Comparison of ENCODE assay signal across 8 mouse cellular contexts in the genomic region with DNA sequence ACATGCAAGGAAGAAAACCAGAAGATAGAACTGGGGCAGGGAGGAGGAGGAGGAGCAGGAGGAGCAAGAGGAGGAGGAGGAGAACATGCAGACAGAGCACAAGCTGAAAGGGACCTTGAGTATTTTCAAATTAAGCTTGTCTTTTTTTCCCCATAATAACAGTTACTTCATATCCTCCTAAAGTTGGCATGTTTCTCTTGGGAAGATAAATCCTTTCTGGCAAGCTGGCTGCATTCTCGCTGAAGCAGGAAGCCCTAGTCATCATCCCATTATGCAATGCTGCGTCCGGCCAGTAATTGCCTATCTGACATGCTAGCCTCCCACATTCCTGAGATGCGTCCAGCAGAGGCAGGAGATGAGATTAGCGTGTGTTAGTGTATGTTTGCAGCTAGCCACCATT.
A peak's percentile ranks its signal among the peaks of the same experiment; 100 is the strongest.
DNase-seq lines count a peak whose midpoint lies in the region; ATAC-seq and TF ChIP-seq lines count a peak whose summit lies in the region.

No protein-coding gene starts in this region.

- 27% methylated on average over 5 of the region's 5 CpGs for WGBS in hindbrain, postnatal 0 days
- WGBS in hindbrain, embryonic 11.5 days, result 56% methylated on average over 5 of the region's 5 CpGs
- 4% methylated on average over 5 of the region's 5 CpGs for WGBS in kidney, embryonic 14.5 days
- WGBS in lung, postnatal 0 days, result 16% methylated on average over 5 of the region's 5 CpGs
- WGBS in midbrain, embryonic 10.5 days, result 62% methylated on average over 5 of the region's 5 CpGs

- no peak overlapping the region for H3K4me3 ChIP-seq in hindbrain, postnatal 0 days (ENCODE audit: low read length)
- H3K4me3 ChIP-seq in hindbrain, embryonic 11.5 days (ENCODE audit: low read depth, low read length), result no peak overlapping the region
- no peak overlapping the region for H3K4me3 ChIP-seq in kidney, embryonic 14.5 days (ENCODE audit: low read length)
- H3K4me3 ChIP-seq in lung, postnatal 0 days (ENCODE audit: low read depth, low read length), result no peak overlapping the region
- H3K4me3 ChIP-seq in midbrain, embryonic 10.5 days, result no peak overlapping the region

- no peaks in the 10 kb centered on the region for H3K36me3 ChIP-seq in hindbrain, postnatal 0 days (ENCODE audit: insufficient read depth, low read length)
- no peaks in the 10 kb centered on the region for H3K36me3 ChIP-seq in hindbrain, embryonic 11.5 days (ENCODE audit: control insufficient read depth, insufficient read depth, low read length)
- H3K36me3 ChIP-seq in kidney, embryonic 14.5 days (ENCODE audit: control insufficient read depth, insufficient read depth, low read length), result no peaks in the 10 kb centered on the region
- no peaks in the 10 kb centered on the region for H3K36me3 ChIP-seq in lung, postnatal 0 days (ENCODE audit: insufficient read depth, low read length)
- no peaks in the 10 kb centered on the region for H3K36me3 ChIP-seq in midbrain, embryonic 10.5 days

- DNase-seq in hindbrain, postnatal 0 days (ENCODE audit: low spot score), result peak; percentile 30
- no peak for DNase-seq in hindbrain, embryonic 11.5 days (ENCODE audit: low spot score)
- DNase-seq in adrenal gland, adult 2 months, result peak; percentile 84
- DNase-seq in gastrocnemius, postnatal 4 days (ENCODE audit: low spot score in 2 of 2), result peak; percentile 25 to 59
- peak; percentile 95 for DNase-seq in lung, postnatal 0 days (ENCODE audit: low spot score)
- DNase-seq in telencephalon, adult 2 months (ENCODE audit: low read depth, low spot score), result peak; percentile 51
- no peak for DNase-seq in midbrain, embryonic 10.5 days (ENCODE audit: low spot score)

- TF ChIP-seq CTCF in hindbrain, postnatal 0 days (IDR thresholded peaks at IDR 0.05; ENCODE audit: low read depth), result no peak
- peak; percentile 44 for TF ChIP-seq CTCF in lung, postnatal 0 days (IDR thresholded peaks at IDR 0.05)

- no peaks in the 10 kb centered on the region for H3K27me3 ChIP-seq in hindbrain, postnatal 0 days (ENCODE audit: insufficient read depth, low read length)
- no peaks in the 10 kb centered on the region for H3K27me3 ChIP-seq in hindbrain, embryonic 11.5 days (ENCODE audit: control insufficient read depth, insufficient read depth, low read length)
- H3K27me3 ChIP-seq in kidney, embryonic 14.5 days (ENCODE audit: control insufficient read depth, insufficient read depth, low read length), result no peaks in the 10 kb centered on the region
- no peaks in the 10 kb centered on the region for H3K27me3 ChIP-seq in lung, postnatal 0 days (replicated peaks; ENCODE audit: insufficient read depth, low read length)
- no peaks in the 10 kb centered on the region for H3K27me3 ChIP-seq in midbrain, embryonic 10.5 days (ENCODE audit: low read depth, poor library complexity, severe bottlenecking)

- H3K9me3 ChIP-seq in hindbrain, postnatal 0 days (ENCODE audit: low read length), result no peaks in the 10 kb centered on the region
- no peaks in the 10 kb centered on the region for H3K9me3 ChIP-seq in hindbrain, embryonic 11.5 days (ENCODE audit: control insufficient read depth, low read length)
- no peaks in the 10 kb centered on the region for H3K9me3 ChIP-seq in kidney, embryonic 14.5 days (ENCODE audit: control insufficient read depth, low read length)
- no peaks in the 10 kb centered on the region for H3K9me3 ChIP-seq in lung, postnatal 0 days (ENCODE audit: low read length)
- H3K9me3 ChIP-seq in midbrain, embryonic 10.5 days (replicated peaks), result no peaks in the 10 kb centered on the region

- no peak overlapping the region for H3K4me2 ChIP-seq in hindbrain, postnatal 0 days (ENCODE audit: low read depth, low read length)
- H3K4me2 ChIP-seq in hindbrain, embryonic 11.5 days (replicated peaks; ENCODE audit: low read depth, low read length), result no peak overlapping the region
- H3K4me2 ChIP-seq in kidney, embryonic 14.5 days (replicated peaks; ENCODE audit: low read depth, low read length), result 0 out of 2 replicates have a peak overlapping the region, but pooled peaks have one; percentile 17
- H3K4me2 ChIP-seq in lung, postnatal 0 days (replicated peaks; ENCODE audit: low read depth, low read length), result no peak overlapping the region

- H3K4me1 ChIP-seq in hindbrain, postnatal 0 days (ENCODE audit: insufficient read depth, low read length), result no peaks in the 10 kb centered on the region
- no peaks in the 10 kb centered on the region for H3K4me1 ChIP-seq in hindbrain, embryonic 11.5 days (replicated peaks; ENCODE audit: control insufficient read depth, insufficient read depth, low read length)
- H3K4me1 ChIP-seq in kidney, embryonic 14.5 days (ENCODE audit: control insufficient read depth, insufficient read depth, low read length), result peaks cover 7% of the 10 kb centered on the region; the same call in 1 of the 2 replicates
- H3K4me1 ChIP-seq in lung, postnatal 0 days (ENCODE audit: insufficient read depth, low read depth, low read length), result no peaks in the 10 kb centered on the region
- peaks cover 3% of the 10 kb centered on the region; the same call in 1 of the 2 replicates for H3K4me1 ChIP-seq in midbrain, embryonic 10.5 days

- peak; percentile 98 for TF ChIP-seq EP300 in lung, postnatal 0 days (IDR thresholded peaks at IDR 0.05)

- H3K9ac ChIP-seq in hindbrain, postnatal 0 days (replicated peaks; ENCODE audit: low read length), result no peak overlapping the region
- H3K9ac ChIP-seq in hindbrain, embryonic 11.5 days (ENCODE audit: low read depth, low read length), result no peak overlapping the region
- no peak overlapping the region for H3K9ac ChIP-seq in kidney, embryonic 14.5 days (ENCODE audit: low read depth, low read length)
- H3K9ac ChIP-seq in lung, postnatal 0 days (replicated peaks; ENCODE audit: low read depth), result no peak overlapping the region

- no peak for ATAC-seq in hindbrain, postnatal 0 days
- no peak for ATAC-seq in hindbrain, embryonic 11.5 days (ENCODE audit: low FRiP score)
- ATAC-seq in kidney, embryonic 14.5 days (ENCODE audit: low FRiP score, low TSS enrichment), result peak; percentile 80; the same call in 1 of the 2 replicates
- peak; percentile 94 for ATAC-seq in lung, postnatal 0 days

- H3K27ac ChIP-seq in hindbrain, postnatal 0 days, result no peak overlapping the region
- H3K27ac ChIP-seq in hindbrain, embryonic 11.5 days (ENCODE audit: low read depth, low read length), result no peak overlapping the region
- H3K27ac ChIP-seq in kidney, embryonic 14.5 days (ENCODE audit: low read depth, low read length), result peak overlapping the region; percentile 66
- H3K27ac ChIP-seq in lung, postnatal 0 days (ENCODE audit: low read length), result no peak overlapping the region; the same call in 1 of the 2 replicates
- H3K27ac ChIP-seq in midbrain, embryonic 10.5 days (replicated peaks), result no peak overlapping the region

Comparison
In these comparisons a context has a peak if more than half of its experiments do, and no peak if none do; other contexts are left out.
1. DNase-seq: peak in hindbrain, postnatal 0 days (single experiment), adrenal gland, adult 2 months (single experiment), gastrocnemius, postnatal 4 days (2 of 2), lung, postnatal 0 days (single experiment) and telencephalon, adult 2 months (single experiment); none in hindbrain, embryonic 11.5 days (single experiment) and midbrain, embryonic 10.5 days (single experiment).
2. ATAC-seq: peak in kidney, embryonic 14.5 days (single experiment) and lung, postnatal 0 days (single experiment); none in hindbrain, postnatal 0 days (single experiment) and hindbrain, embryonic 11.5 days (single experiment).